Mouse (Mus musculus) liver, adult 2 months (tissue): ENCODE measurements at regions not wholly inside any gene's neighbourhood (a gene's known extent, or its start where the extent isn't known, plus 50 kb on each side); places are given as distances from the start of the nearest gene placed in this dataset.

Experiments used
- CTCF ChIP-seq: fragments of 200-500 bp; IDR thresholded peaks from 2 replicates; pipeline ENCODE4 v1.5.1; 2011; ENCODE audit warnings: low read depth, low read length, control low read depth
- POLR2A ChIP-seq: fragments of 200-500 bp; IDR thresholded peaks from 2 replicates; pipeline ENCODE4 v1.6.1; 2011; ENCODE audit warnings: low read length, control low read depth; ENCODE audit not compliant: insufficient read depth; ENCODE audit errors: extremely low read depth

DNA sequence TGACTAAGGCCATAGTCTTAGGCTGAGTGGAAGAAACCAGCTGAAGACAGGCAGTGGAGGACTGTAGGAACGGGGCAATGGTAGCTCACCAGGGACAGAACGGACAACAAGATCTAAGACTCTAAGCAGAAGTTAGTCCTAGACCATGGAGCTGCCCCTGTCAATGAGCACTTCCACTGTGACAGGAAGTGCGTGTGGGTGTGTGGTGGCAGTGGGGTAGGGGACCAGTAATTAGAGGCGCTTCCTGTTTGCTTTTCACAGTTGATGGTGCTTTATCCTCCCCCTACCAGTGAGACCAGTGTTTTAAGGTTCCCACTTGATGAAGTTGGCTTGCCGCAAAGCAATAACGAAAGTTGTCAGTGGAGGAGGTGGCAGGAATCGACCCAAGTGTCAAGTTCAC is 168.4 kb upstream of the 4930535I16Rik start:
- TF ChIP-seq CTCF (no peak), POLR2A (no peak)
